Mouse (Mus musculus) erythroblast, embryonic 14.5 days (primary cell): ENCODE measurements around the gene Sparc. TPM values are rescaled to one million over a fixed set of nuclear protein-coding genes. Genes with fewer than 3 reads are reported as not detected.

Experiments
- H3K27me3 ChIP-seq: 2 replicates; pipeline ENCODE4 v1.6.1; 2012; ENCODE audit warnings: inconsistent platforms; ENCODE audit not compliant: control insufficient read depth
- H3K36me3 ChIP-seq: 2 replicates; pipeline ENCODE4 v1.6.1; 2012; ENCODE audit warnings: mild to moderate bottlenecking, inconsistent platforms; ENCODE audit not compliant: control insufficient read depth
- H3K4me1 ChIP-seq: 2 replicates; pipeline ENCODE4 v1.6.1; 2012; ENCODE audit warnings: inconsistent platforms; ENCODE audit not compliant: control insufficient read depth
- H3K4me3 ChIP-seq: replicated peaks from 2 replicates; pipeline ENCODE3; 2012; ENCODE audit warnings: moderate library complexity, mild to moderate bottlenecking, inconsistent platforms
- H3K9me3 ChIP-seq: 2 replicates; pipeline ENCODE4 v1.6.1; 2012; ENCODE audit warnings: low read length, inconsistent platforms, mixed read lengths; ENCODE audit not compliant: control insufficient read depth
- GATA1 ChIP-seq: IDR thresholded peaks from 2 replicates; pipeline ENCODE4 v1.6.1; 2012; ENCODE audit warnings: low read length, inconsistent platforms, mixed read lengths
- TAL1 ChIP-seq: IDR thresholded peaks from 3 replicates; pipeline ENCODE4 v1.6.1; 2012; ENCODE audit warnings: low read length, inconsistent platforms, mixed read lengths
- polyA plus RNA-seq: library from polyadenylated mRNA; stranded (reverse); fragments of >175 nt; gene quantifications from 2 replicates; pipeline ENCODE4 v1.2.3, GENCODE M21; 2012

The Sparc gene
- polyA plus RNA-seq, 1 experiment: 0.17 TPM

DNA sequence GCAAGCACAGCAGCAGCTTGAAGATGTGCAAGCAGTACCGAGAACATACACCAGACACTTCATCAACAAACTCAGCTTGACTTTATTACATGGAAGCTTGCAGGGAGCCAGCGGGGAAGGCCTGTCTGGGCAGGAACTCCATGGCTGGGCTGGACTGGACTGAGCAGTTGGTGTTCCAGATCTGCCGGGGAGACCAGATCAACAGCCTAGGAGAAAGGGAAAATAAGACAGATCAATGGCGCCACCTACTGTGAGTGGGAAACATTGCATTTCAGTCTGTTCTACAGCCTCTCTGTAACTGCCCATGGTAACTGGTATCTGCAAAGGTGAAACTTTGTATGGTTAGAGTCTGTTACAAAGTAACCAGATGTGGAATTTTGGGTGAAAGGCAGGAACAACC, 23.6 kb upstream of the Sparc start:
- Histone ChIP-seq H3K4me1 (no peaks in the 10 kb centered on the region), H3K9me3 (no peaks in the 10 kb centered on the region), H3K36me3 (peaks cover 54% of the 10 kb centered on the region), H3K4me3 (no peak overlapping the region), H3K27me3 (no peaks in the 10 kb centered on the region)
- TF ChIP-seq TAL1 (no peak), GATA1 (no peak)

- no peak overlapping the region for H3K4me3 ChIP-seq
- H3K9me3 ChIP-seq: no peaks in the 10 kb centered on the region
- peaks cover 38% of the 10 kb centered on the region for H3K36me3 ChIP-seq
- H3K4me1 ChIP-seq: no peaks in the 10 kb centered on the region
- TF ChIP-seq TAL1: no peak
- no peak for TF ChIP-seq GATA1
- no peaks in the 10 kb centered on the region for H3K27me3 ChIP-seq
Observed at GRCm38 (mm10) chr11:55444772-55445171, 21.8 kb upstream of the Sparc start.

DNA sequence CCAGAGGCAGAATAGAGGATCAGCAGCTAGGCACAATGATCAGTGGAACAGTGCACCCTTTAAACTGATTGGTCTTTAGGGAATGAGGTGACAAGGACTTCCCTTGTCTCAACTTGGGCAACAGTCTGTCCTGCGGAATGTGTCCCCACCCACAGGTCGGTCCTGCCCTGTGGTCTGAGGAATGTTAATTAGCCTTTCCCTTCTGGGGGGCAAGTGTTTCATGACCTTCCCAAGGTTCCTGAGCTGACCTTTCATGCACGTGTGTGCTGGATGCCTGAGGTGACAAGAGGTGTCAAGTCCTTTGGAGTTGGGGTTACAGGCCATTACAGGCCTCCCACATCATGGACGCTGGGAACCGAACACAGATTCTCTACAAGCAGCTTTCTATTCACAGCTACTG, 16.7 kb upstream of the Sparc start:
- H3K4me1 ChIP-seq: no peaks in the 10 kb centered on the region
- no peaks in the 10 kb centered on the region for H3K27me3 ChIP-seq
- TF ChIP-seq TAL1 (no peak), GATA1 (no peak)
- H3K4me3 ChIP-seq: no peak overlapping the region
- no peaks in the 10 kb centered on the region for H3K9me3 ChIP-seq
- H3K36me3 ChIP-seq: peaks cover 8% of the 10 kb centered on the region

DNA sequence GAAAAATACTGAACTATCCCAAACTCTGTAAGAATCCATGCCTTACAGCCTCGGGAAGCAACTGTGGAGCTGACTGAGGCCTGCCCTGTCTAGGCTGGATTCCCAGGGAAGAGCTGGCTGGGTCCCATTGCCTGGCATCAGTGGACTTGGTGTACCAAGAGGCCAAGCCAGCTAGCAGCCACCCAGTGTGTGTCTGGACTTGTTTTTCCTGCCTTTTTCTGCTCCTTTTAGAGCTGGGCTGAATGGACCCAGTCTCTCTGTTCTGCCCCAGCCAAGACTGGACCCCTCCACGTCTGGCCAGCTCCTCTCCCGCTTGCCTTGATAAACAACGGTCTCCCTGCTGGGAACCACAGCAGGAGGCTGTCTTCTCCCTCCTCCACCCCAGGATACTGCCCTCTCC, 15.0 kb upstream of the Sparc start:
- no peak overlapping the region for H3K4me3 ChIP-seq
- no peaks in the 10 kb centered on the region for H3K36me3 ChIP-seq
- no peaks in the 10 kb centered on the region for H3K27me3 ChIP-seq
- TF ChIP-seq TAL1 (no peak), GATA1 (no peak)
- no peaks in the 10 kb centered on the region for H3K4me1 ChIP-seq
- no peaks in the 10 kb centered on the region for H3K9me3 ChIP-seq

GRCm38 (mm10) chr11:55436089-55436488, 13.1 kb upstream of the Sparc start:
- no peaks in the 10 kb centered on the region for H3K4me1 ChIP-seq
- TF ChIP-seq GATA1 (no peak), TAL1 (no peak)
- H3K36me3 ChIP-seq: no peaks in the 10 kb centered on the region
- no peaks in the 10 kb centered on the region for H3K27me3 ChIP-seq
- no peak overlapping the region for H3K4me3 ChIP-seq
- H3K9me3 ChIP-seq: no peaks in the 10 kb centered on the region

DNA sequence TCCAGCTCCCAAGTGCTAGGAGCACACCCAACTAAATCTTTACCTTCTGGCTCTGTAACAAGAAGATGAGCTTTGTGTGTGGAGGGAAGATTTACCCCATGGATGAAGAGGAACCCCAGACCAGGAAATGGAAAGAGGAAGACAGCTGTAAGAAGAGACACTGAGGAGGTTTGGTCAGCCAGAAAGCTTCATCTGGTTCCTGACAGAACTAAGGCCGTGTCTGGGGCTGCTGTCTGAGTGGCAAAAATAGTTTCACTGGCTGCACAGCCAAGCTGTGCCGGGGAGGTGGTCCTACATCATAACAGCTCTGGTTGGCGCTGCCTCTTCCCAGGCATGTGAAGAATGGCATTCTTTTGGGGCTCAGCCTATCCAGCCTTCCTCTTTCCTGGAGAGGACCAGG, 10.0 kb upstream of the Sparc start:
- no peaks in the 10 kb centered on the region for H3K4me1 ChIP-seq
- H3K36me3 ChIP-seq: no peaks in the 10 kb centered on the region
- TF ChIP-seq GATA1 (no peak), TAL1 (no peak)
- no peaks in the 10 kb centered on the region for H3K27me3 ChIP-seq
- H3K9me3 ChIP-seq: no peaks in the 10 kb centered on the region
- no peak overlapping the region for H3K4me3 ChIP-seq

GRCm38 (mm10) chr11:55429973-55430372, 7.0 kb upstream of the Sparc start:
- H3K36me3 ChIP-seq: no peaks in the 10 kb centered on the region
- no peak for TF ChIP-seq GATA1
- TF ChIP-seq TAL1: no peak
- no peak overlapping the region for H3K4me3 ChIP-seq
- H3K9me3 ChIP-seq: no peaks in the 10 kb centered on the region
- H3K4me1 ChIP-seq: no peaks in the 10 kb centered on the region
- no peaks in the 10 kb centered on the region for H3K27me3 ChIP-seq

DNA sequence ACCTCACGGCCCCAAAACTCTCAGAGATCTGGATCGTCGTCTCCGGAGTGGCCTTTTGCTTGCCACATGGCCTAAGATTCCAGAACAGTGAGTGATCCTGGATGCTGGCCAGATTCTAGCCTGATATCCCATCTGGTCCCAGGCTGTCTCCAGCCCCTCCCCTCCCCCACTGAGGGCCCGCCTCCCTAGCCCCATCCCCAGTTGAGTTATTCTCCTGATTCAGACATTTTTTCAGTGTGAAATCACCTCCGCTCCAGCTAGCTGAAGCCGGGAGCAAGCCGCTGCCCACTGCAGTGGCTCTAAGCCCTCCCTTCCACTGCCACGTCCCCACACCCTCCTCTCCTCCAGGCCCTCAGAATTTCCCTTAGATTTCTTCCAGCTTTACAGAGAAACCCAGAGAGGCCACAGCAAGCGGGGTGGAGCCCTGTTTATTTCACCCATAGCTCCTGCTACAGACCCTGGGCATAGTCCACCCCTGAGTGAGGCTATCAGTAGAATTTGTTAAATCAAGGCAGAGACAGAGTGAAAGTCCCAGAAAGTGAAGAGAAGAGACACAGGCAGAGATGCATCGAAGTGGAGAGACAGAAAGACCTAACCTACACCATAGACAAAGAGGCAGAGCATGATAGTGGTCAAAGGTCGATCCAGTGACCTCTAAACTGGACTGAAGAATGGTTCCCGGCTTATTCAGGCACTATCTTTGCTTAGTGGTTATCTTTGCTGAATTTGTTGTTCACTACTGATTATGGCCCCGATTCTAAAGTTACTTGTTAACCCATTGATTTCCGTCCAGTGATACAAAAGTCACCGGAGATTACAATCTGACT, 5.4 kb upstream of the Sparc start:
- Histone ChIP-seq H3K36me3 (no peaks in the 10 kb centered on the region), H3K4me3 (no peak overlapping the region), H3K27me3 (no peaks in the 10 kb centered on the region), H3K9me3 (no peaks in the 10 kb centered on the region), H3K4me1 (no peaks in the 10 kb centered on the region)
- TF ChIP-seq GATA1: no peak
- TF ChIP-seq TAL1: no peak

GRCm38 (mm10) chr11:55424746-55425360, 1.9 kb upstream of the Sparc start:
- H3K4me1 ChIP-seq: no peaks in the 10 kb centered on the region
- H3K9me3 ChIP-seq: no peaks in the 10 kb centered on the region

More at GRCm38 (mm10) chr11:55424746-55425360, 1.9 kb upstream of the Sparc start:
- TF ChIP-seq TAL1: no peak
- no peak for TF ChIP-seq GATA1
- H3K27me3 ChIP-seq: peaks cover 3% of the 10 kb centered on the region
- H3K4me3 ChIP-seq: no peak overlapping the region
- no peaks in the 10 kb centered on the region for H3K36me3 ChIP-seq
